Mouse (Mus musculus) olfactory bulb, adult 2 months (tissue): ENCODE measurements around the gene Sltm.

ENCODE experiments used
- CTCF ChIP-seq: fragments of 200-500 bp; IDR thresholded peaks from 2 replicates; pipeline ENCODE4 v1.5.1; 2012; ENCODE audit warnings: low read depth, mild to moderate bottlenecking, low read length, moderate library complexity; ENCODE audit not compliant: insufficient read depth
- POLR2A ChIP-seq: fragments of 200-500 bp; IDR thresholded peaks from 2 replicates; pipeline ENCODE4 v1.6.1; 2012; ENCODE audit warnings: mild to moderate bottlenecking, low read depth, low read length, moderate library complexity; ENCODE audit not compliant: insufficient read depth

GRCm38 (mm10) chr9:70544831-70545230, 2.3 kb downstream of the Sltm start:
- TF ChIP-seq CTCF, result no peak
- TF ChIP-seq POLR2A, result no peak
